Mouse (Mus musculus) CD4-positive, CD25-positive, alpha-beta regulatory T cell, adult 2 months (primary cell): ENCODE measurements around the gene Kl.

Experiments used
- DNase-seq: peaks from one replicate; pipeline ENCODE4 v3.0.0-alpha.2; 2012; ENCODE audit warnings: low read depth, low spot score

Kl gene

GRCm38 (mm10) chr5:150952328-150952668 lies at the start of gene Kl:
Gene Kl, plus strand, starts transcription at chr5:150952607.
- no peak for DNase-seq

- no peak for DNase-seq
Observed at GRCm38 (mm10) chr5:150906053-150907040, 46.1 kb upstream of the Kl start.

GRCm38 (mm10) chr5:150912156-150912555 lies 40.3 kb upstream of the Kl start:
- DNase-seq = no peak

GRCm38 (mm10) chr5:150912656-150913055 lies 39.8 kb upstream of the Kl start:
- no peak for DNase-seq

GRCm38 (mm10) chr5:150915080-150916055 lies 37.0 kb upstream of the Kl start:
- DNase-seq = no peak

- DNase-seq = no peak
Observed at GRCm38 (mm10) chr5:150917131-150917858, 35.1 kb upstream of the Kl start.

GRCm38 (mm10) chr5:150918599-150918998 lies 33.8 kb upstream of the Kl start:
- no peak for DNase-seq

- DNase-seq = no peak
Observed at GRCm38 (mm10) chr5:150919269-150919668, 33.1 kb upstream of the Kl start.

GRCm38 (mm10) chr5:150919961-150920360 lies 32.4 kb upstream of the Kl start:
- DNase-seq = no peak

GRCm38 (mm10) chr5:150929406-150929805 lies 23.0 kb upstream of the Kl start:
- DNase-seq = no peak

GRCm38 (mm10) chr5:150932596-150932995 lies 19.8 kb upstream of the Kl start:
- DNase-seq = no peak

GRCm38 (mm10) chr5:150936213-150936612 lies 16.2 kb upstream of the Kl start:
- DNase-seq = no peak

- no peak for DNase-seq
Observed at GRCm38 (mm10) chr5:150936807-150937206, 15.6 kb upstream of the Kl start.

- no peak for DNase-seq
Observed at GRCm38 (mm10) chr5:150937501-150937900, 14.9 kb upstream of the Kl start.

- no peak for DNase-seq
Observed at GRCm38 (mm10) chr5:150945576-150945975, 6.8 kb upstream of the Kl start.

- DNase-seq = no peak
Observed at GRCm38 (mm10) chr5:150949131-150949530, 3.3 kb upstream of the Kl start.

GRCm38 (mm10) chr5:150951325-150951724 lies 1.1 kb upstream of the Kl start:
- no peak for DNase-seq

GRCm38 (mm10) chr5:150952669-150953521 lies 488 bp downstream of the Kl start:
- DNase-seq = no peak

GRCm38 (mm10) chr5:150954791-150955190 lies 2.4 kb downstream of the Kl start:
- DNase-seq = no peak

- DNase-seq = no peak
Observed at GRCm38 (mm10) chr5:150959861-150960260, 7.5 kb downstream of the Kl start.

GRCm38 (mm10) chr5:150961615-150962014 lies 9.2 kb downstream of the Kl start:
- DNase-seq = no peak
